Mouse (Mus musculus) lung, postnatal 36 days (tissue): ENCODE measurements at regions not wholly inside any gene's neighbourhood (a gene's known extent, or its start where the extent isn't known, plus 50 kb on each side); places are given as distances from the start of the nearest gene placed in this dataset.

Experiments used
- DNase-seq: peaks from one replicate; pipeline ENCODE4 v3.0.0; 2022; ENCODE audit warnings: mixed read lengths

- DNase-seq, result no peak
These were observed 289.0 kb upstream of the Tnc start for GRCm38 (mm10) chr4:64335814-64336213.

GRCm38 (mm10) chr4:64330213-64330612, 283.4 kb upstream of the Tnc start:
- no peak for DNase-seq

GRCm38 (mm10) chr4:64324391-64324790, 277.6 kb upstream of the Tnc start:
- no peak for DNase-seq

DNA sequence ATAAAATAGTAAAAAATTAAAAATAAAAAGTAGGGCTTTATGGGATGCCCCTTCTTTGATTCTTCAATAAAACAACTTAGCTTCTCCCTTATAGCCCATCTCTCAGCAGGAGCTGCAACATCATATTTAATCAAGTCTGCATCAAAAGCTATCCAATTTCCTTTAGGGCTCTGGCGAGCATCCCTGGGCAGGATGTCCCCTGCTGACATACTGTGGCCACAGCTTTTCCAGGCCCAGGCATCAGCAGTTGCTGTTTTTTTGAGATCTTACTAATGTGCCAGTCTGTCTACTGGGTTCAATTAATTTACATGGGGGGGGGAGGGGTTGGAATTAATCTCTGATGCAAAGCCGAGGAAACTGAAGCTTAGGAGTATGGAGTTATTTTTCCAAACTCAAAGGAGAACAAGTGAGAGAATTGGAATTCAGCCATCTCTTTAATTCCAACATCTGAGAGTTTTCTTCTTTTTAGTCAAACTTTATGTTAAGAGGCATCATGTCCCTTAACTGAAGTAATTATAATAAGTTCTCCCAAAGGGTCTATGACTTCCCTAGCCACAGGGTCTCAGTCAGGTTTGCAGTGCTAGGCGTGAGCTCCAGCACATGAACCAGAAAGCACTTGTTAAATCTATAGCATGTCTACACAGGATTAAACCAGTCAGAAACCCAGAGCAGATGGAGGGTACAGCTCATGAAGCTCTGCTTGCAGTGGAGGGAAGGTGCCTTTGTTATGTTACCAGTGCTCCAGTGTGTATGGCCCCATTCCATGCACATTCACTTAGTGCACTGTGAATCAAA, 269.9 kb upstream of the Tnc start:
- no peak for DNase-seq

GRCm38 (mm10) chr4:64296941-64297340, 250.1 kb upstream of the Tnc start:
- no peak for DNase-seq

DNA sequence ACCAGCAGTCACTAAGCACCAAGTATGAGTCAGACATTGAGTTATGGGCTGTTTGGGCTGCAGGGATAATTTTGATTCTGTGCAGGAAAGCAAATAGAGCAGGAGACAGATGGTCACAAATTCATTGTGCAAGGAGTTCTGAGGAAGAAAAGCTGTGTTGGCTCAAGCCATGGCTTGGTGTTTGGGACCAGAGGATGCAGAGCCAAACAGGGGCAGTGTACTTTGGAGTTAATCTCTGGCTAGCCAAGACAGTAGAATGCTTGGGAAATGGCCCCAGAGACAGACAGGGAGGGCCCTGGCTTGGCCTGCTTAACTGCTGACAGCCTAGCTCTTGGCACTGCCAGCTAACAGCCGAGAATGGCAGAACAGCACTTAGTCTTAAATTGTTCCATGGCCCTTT, 235.7 kb upstream of the Tnc start:
- DNase-seq, result peak; percentile 42

DNA sequence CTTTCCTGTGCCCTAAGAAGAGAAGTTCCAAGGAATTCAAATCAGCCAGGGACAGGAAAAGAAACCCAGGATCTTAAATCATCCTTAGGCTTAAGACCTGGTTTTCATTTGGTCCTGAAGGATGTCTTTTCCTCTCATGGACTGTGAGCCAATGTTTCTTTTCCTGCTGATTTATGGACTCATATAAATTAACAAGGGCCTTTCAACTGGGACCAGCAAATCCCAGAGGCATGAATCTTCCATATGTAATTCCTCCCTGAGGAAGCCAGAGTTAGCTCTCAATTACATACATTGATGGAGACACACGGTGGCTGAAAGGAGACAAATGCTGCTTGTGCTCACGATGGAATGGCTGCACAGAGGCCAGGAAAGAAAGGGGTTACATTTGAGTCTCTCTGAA, 230.2 kb upstream of the Tnc start:
- no peak for DNase-seq

DNA sequence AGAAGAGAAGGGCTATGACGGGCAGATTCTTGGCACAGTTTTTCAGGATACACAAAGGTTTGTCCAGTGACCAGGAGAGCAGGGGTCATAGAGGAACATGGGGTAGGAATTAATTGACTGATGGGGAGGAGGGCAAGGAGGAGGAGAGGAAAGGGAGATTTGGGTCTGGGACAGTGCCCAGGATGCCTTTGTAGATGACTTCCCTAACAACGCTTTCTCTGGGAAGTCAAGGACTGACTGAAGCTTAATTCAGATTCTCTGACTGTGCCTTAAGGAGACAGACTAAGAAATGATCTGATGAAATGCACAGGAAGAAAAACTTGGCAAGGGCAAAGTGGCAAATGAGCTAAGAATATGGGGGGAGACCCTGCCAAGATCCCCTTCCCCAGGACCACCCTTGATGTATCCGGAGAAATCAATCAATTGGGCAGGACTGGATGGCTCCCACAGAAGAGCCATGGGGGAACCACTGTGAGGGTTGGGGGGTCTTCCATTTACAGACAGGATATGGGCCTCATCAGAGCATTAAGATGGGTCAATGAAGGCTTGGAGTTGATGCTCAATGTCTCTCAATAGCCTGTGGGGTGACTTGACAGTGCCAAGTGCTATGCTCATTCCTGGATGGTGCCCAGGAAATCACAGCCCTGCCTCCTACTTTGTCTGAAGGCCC, 227.6 kb upstream of the Tnc start:
- no peak for DNase-seq

GRCm38 (mm10) chr4:64269846-64270245, 223.0 kb upstream of the Tnc start:
- DNase-seq, result no peak

- no peak for DNase-seq
These were observed 222.3 kb upstream of the Tnc start for GRCm38 (mm10) chr4:64269117-64269516.

DNA sequence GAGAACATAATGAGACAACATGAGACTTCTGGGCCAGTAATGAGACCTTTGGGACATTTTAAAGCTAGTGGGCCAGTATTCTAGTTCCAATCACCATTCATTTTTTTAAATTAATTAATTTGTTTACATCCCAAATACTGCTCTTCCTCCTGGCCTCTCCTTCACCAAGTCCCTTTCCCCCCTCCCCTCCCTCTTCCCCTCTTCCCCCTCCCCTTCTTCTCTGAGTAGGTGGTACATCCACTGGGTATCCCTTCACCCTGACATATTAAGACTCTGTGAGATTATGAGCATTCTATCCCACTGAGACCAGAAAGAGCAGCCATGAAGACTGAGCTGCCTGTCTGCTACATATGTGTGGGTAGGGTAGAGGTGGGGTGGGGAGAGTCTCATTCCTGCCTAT, 213.7 kb upstream of the Tnc start:
- no peak for DNase-seq

DNA sequence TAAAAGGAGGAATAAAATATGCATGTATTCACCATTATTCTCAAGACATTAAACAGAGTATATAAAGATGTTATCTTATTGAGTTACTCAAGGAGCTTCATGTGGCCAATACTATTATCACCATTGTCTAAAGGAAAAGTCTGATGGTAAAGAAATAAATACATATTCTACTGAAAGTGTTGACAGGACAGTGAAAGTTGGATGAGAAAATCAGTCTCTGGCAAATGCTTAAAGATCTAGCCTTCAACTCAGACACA, 213.3 kb upstream of the Tnc start:
- DNase-seq, result no peak

DNA sequence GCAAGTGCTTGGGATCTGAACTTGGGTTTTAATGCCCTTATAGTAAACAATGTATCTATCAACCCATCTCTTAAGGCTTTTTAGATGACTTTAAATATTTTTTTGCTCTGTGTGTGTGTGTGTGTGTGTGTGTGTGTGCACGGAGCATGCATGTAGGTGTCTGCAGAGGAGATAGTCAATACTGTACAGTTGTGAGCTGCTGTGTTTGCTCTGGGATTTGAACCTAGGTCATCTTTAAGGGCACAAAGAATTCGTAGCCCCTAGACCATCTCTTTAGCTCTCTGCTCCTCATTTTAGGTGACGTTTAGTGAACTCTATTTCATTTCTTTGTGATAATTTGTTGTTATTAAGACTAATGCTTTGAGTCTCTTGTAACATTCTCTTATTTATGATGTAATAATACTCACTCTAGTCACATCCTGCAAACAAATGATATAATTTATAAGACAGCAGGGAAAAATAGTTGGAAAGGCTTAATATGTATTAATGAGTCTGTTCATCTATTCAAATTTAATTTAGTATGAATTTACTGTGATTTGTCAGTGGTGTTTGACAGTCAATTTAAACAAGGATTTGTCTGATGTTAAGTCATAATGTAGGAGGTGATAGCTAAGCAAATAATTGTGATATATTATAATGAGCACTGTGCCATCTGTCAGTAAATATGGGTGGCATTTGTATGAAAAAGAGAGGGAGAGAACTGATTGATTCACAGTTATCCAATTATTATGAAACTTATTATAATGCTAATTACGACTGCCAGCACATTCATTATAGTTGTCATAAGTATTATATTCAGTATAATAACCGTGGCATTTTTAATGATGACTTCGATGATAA, 212.8 kb upstream of the Tnc start:
- DNase-seq, result no peak

GRCm38 (mm10) chr4:64255253-64255652, 208.4 kb upstream of the Tnc start:
- no peak for DNase-seq

GRCm38 (mm10) chr4:64250691-64251090, 203.9 kb upstream of the Tnc start:
- no peak for DNase-seq

DNA sequence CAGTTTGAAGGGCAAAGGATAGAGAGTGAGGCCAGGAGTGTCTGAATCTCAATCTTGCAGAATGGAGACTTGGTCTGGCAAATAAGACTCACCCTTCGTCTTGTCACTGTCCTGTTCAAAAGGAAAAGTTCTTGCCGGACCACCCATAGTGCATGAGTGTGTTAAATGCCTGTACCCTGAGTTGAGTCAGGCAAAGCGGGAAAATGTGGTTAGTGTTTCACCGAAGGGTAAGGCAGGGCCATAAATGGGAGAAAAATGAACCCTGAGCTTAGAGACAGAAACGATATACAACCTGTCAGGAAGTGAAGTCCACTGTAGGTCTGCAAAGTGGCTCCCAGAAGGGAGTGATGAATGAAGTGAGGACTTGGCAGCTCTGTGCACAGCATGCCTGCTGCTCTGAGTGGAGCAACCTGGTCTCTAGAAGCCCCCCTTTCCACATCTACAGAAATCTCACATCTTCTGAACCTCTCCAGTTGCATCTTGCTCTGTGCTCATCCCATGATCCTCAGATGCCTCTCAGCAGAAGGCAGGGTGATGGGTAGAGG, 191.5 kb upstream of the Tnc start:
- no peak for DNase-seq

GRCm38 (mm10) chr4:64235534-64235933, 188.7 kb upstream of the Tnc start:
- DNase-seq, result no peak

GRCm38 (mm10) chr4:64232159-64232558, 185.3 kb upstream of the Tnc start:
- DNase-seq, result no peak

DNA sequence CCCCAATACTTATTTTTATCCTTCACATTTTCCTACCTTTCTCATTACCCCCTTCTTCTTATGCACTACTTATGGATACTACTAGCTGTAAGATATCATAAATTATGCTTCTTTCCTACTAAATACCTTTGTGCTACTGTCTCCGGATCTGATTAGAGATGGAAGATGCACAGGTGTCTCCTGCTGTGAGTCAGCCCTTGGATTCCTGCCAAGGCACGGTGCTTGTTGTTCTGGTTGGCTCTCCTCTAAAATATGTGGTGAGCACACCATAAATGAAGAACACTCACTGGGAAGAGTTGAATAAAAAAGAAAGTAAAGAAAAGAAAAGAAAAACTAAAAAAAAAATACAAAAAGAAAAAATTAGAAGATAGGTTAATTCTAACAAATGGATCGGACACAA, 181.5 kb upstream of the Tnc start:
- no peak for DNase-seq

DNA sequence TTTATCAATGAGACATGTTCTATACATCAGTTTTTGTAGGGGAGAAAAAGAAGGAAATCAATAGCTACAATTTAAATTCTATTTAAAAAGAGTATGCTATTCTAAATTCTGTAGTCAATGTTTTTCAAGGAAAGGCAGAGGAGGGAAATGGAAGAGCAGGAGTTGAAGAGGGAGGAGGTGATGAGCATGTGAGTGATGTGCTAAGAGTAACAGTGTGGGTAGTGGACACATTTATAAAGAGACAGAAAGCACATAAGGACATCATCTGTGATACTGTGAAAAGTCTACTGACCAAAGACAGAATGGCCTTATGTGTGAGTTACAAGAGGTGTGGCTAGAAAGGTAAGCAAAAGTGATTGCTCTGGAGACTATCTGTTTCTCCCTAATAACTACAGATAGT, 179.8 kb upstream of the Tnc start:
- DNase-seq, result no peak

- no peak for DNase-seq
These were observed 178.1 kb upstream of the Tnc start for GRCm38 (mm10) chr4:64224918-64225317.

DNA sequence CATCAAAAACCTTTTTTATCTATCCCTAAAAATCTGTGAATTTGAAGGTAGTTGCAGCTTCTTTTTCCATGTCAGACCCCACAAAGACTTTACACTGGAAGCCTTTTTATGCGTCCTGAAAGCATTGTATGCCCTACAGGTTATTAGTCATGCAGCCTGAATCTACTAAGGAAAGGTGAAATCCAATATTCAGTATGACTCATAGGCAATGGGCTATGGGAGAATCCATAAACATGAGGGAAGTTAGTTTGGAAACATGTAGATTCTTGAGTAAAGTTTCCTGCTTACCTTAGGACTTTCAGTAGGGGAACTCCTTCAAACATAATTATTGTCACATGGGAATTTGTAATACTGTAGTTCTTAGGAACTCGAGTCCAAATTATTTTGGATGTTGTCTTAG, 173.0 kb upstream of the Tnc start:
- no peak for DNase-seq

GRCm38 (mm10) chr4:64207118-64207868, 160.5 kb upstream of the Tnc start:
- no peak for DNase-seq
